Mouse (Mus musculus) lung, postnatal 0 days (tissue): Measurements from ENCODE around the gene Cbx8. TPM values are rescaled to one million over a fixed set of nuclear protein-coding genes. Genes with fewer than 3 reads are reported as not detected.
A peak's percentile ranks its signal among the peaks of the same experiment; 100 is the strongest.

Experiments used
- ATAC-seq: fragments of 200-750 bp; cut with Nextera tagmentation; 2 replicates; pipeline ENCODE4 v1.8.0; 2017; ENCODE audit warnings: moderate library complexity
- DNase-seq: peaks from one replicate; pipeline ENCODE4 v3.0.0-alpha.2; 2016; ENCODE audit warnings: low spot score
- H3K27ac ChIP-seq: fragments of 300-500 bp; sonication (generic); 2 replicates; pipeline ENCODE4 v1.5.1; 2014; ENCODE audit warnings: antibody characterized with exemption, mild to moderate bottlenecking, low read length, mixed read lengths
- H3K27me3 ChIP-seq: fragments of 300-500 bp; sonication (generic); replicated peaks from 2 replicates; pipeline ENCODE4 v1.6.1; 2014; ENCODE audit warnings: low read length, mixed read lengths; ENCODE audit not compliant: insufficient read depth
- H3K36me3 ChIP-seq: fragments of 300-500 bp; sonication (generic); 2 replicates; pipeline ENCODE4 v1.6.1; 2014; ENCODE audit warnings: low read length, mixed read lengths; ENCODE audit not compliant: insufficient read depth
- H3K4me1 ChIP-seq: fragments of 300-500 bp; sonication (generic); 2 replicates; pipeline ENCODE4 v1.6.1; 2014; ENCODE audit warnings: antibody characterized with exemption, low read depth, low read length, mixed read lengths; ENCODE audit not compliant: insufficient read depth
- H3K4me2 ChIP-seq: fragments of 300-500 bp; sonication (generic); replicated peaks from 2 replicates; pipeline ENCODE4 v1.6.1; 2014; ENCODE audit warnings: low read depth, mild to moderate bottlenecking, low read length, moderate library complexity, mixed read lengths
- H3K4me3 ChIP-seq: fragments of 300-500 bp; sonication (generic); 2 replicates; pipeline ENCODE4 v1.5.1; 2014; ENCODE audit warnings: low read depth, low read length
- H3K9ac ChIP-seq: fragments of 300-500 bp; sonication (generic); replicated peaks from 2 replicates; pipeline ENCODE4 v1.6.1; 2014; ENCODE audit warnings: low read depth, mild to moderate bottlenecking
- H3K9me3 ChIP-seq: fragments of 300-500 bp; sonication (generic); 2 replicates; pipeline ENCODE4 v1.6.1; 2016; ENCODE audit warnings: low read length, mixed read lengths
- CTCF ChIP-seq: IDR thresholded peaks from 2 replicates; pipeline ENCODE4 v1.5.1; 2016; ENCODE audit warnings: antibody characterized with exemption, mild to moderate bottlenecking
- EP300 ChIP-seq: IDR thresholded peaks from 2 replicates; pipeline ENCODE4 v1.6.1; 2016; ENCODE audit warnings: antibody characterized with exemption, mild to moderate bottlenecking, control low read depth
- WGBS: fragments of 180-500 bp; shearing (Covaris S2); extraction: QIAGEN DNeasy Blood & Tissue Kit; methylation state at CpG from one replicate; pipeline ENCODE4 v1.1.7; 2014; 5-methylcytosine and 5-hydroxymethylcytosine counted together
- polyA plus RNA-seq: library from polyadenylated mRNA; unstranded; fragments of >200 nt; fragmentation: Nextera tagmentation; extraction: Ambion mirVana; gene quantifications from 2 replicates; pipeline ENCODE4 v1.2.1, GENCODE M21; 2015

Gene Cbx8
- polyA plus RNA-seq, 1 experiment from 2014 or later, result 9.4 TPM

DNA sequence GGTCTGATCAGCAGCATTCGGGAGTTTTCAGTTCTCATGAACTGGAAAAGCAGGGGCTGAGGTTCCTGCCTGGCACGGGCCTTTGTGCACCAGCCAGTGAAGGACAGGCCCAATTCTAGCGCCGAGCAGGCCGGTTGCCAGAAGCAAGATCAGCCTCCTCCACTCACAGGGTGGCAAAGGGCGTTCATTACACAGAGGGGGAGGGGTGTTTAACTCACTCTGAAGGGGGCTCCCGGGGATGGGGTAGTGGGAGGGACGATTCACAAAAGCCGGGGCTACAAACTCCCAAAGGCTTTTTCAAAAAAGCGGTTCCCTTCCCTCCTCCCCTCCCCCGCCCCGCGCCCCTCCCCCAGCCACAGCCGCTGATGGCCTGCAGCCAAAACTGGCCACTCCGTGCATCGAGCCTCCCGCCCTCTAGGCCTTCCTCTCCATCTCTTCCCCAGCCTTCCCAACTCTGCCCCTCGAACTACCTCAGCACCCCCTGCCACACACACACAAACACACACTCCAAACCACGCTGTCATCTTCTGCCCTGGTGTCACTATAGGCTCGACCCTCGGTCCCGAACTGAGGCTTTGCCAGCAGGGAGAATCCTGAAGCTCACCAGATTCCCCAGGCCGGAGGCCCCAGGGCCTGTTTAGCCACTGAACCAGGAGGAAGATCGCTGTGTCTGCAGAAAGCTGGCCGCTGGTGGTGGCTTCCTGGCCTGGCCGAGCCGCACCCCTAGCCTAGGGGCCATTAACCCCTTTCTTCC, 38.1 kb upstream of the Cbx8 start:
- no peak overlapping the region for H3K9ac ChIP-seq

DNA sequence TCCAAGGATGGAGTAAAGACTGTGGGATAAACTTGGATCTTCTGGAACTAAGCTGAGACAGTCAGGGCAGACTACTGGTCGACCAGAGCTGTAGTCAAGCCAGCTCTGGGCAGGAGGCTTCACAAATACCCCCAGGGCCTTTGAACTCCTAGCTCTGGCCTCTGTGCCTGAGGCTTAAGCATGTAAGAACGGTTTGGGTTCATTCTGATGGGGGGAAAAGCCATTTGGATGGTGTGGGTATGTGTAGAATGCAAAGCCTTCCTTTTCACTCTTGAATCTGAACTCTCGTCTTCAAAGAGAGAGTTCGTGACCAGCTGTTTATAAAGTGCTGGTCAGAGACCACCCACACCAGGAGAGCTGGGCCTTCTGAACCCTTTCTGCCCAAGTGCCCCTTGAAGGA, 37.0 kb upstream of the Cbx8 start:
- no peak overlapping the region for H3K27ac ChIP-seq
- TF ChIP-seq CTCF (no peak), EP300 (no peak)

More for the DNA sequence above, 38.1 kb upstream of the Cbx8 start:
- DNase-seq (peak; percentile 53), ATAC-seq (peak; percentile 50)
- TF ChIP-seq CTCF (no peak), EP300 (no peak)
- H3K36me3 ChIP-seq, result peaks cover 13% of the 10 kb centered on the region; the same call in 1 of the 2 replicates
- H3K4me1 ChIP-seq, result peaks cover 35% of the 10 kb centered on the region
- H3K9me3 ChIP-seq, result no peaks in the 10 kb centered on the region
- H3K27ac ChIP-seq, result peak overlapping the region; percentile 51; the same call in 1 of the 2 replicates
- peak overlapping the region; percentile 33 for H3K4me2 ChIP-seq
- H3K4me3 ChIP-seq, result no peak overlapping the region
- WGBS, result 5% methylated on average over 22 of the region's 27 CpGs
- H3K27me3 ChIP-seq, result no peaks in the 10 kb centered on the region

DNA sequence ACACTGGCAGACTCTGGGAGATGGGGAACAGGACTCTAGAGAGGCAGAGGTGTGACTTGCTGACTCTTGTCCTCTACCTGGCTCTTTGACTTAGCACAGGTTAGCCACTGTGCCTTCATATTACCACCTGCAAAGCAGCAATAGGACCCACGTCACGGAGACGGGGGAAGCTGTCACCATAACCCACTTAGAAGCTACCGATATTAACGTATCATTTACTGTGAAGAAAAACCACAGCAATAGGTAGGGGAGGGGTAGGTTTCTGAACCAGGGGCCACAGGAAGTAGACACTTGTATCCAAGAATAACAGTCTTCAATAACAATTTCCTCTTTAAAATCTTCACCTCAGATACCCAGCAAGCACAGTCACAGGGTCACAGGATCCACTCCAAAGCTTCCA, 35.0 kb upstream of the Cbx8 start:
- DNase-seq (no peak), ATAC-seq (no peak)
- Histone ChIP-seq H3K4me3 (no peak overlapping the region), H3K27me3 (no peaks in the 10 kb centered on the region), H3K4me1 (peaks cover 22% of the 10 kb centered on the region), H3K9ac (no peak overlapping the region), H3K9me3 (no peaks in the 10 kb centered on the region), H3K27ac (no peak overlapping the region), H3K36me3 (peaks cover 4% of the 10 kb centered on the region; the same call in 1 of the 2 replicates), H3K4me2 (no peak overlapping the region)
- whole genome bisulfite sequencing, result 78% methylated on average over 5 of the region's 5 CpGs
- no peak for TF ChIP-seq CTCF
- TF ChIP-seq EP300, result no peak

More for the DNA sequence above, 37.0 kb upstream of the Cbx8 start:
- Histone ChIP-seq H3K4me3 (no peak overlapping the region), H3K9ac (peak overlapping the region; percentile 16; the same call in 1 of the 2 replicates), H3K9me3 (no peaks in the 10 kb centered on the region), H3K4me1 (peaks cover 25% of the 10 kb centered on the region), H3K36me3 (peaks cover 13% of the 10 kb centered on the region; the same call in 1 of the 2 replicates), H3K27me3 (no peaks in the 10 kb centered on the region), H3K4me2 (no peak overlapping the region)
- 75% methylated on average over 4 of the region's 4 CpGs for WGBS
- ATAC-seq (no peak), DNase-seq (no peak)

DNA sequence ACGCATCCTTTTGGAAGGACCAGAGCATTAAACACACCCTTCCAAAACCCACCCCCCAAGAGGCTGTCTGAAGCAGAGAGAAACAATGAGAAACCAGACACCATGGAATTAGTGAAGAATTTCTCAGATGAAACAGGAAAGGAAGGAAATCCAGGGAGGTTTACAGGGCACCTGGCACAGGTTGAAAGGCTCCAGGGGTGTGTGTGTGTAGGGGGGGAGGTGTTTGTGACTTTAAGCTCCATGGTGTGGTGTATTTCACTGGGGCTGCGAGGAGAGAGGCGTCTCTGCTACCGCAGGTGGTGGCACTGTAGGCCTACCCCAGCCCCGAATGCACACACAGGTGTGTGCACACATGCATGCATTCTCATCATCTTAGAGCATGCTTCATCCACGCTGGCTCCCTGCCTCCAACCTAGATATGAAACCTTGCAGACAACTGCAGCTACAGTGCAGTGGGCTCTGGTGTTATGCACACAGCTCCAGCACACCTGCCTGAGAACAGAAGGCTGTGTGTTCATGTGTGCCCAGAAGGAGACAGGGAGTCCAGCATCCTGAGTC, 33.2 kb upstream of the Cbx8 start:
- TF ChIP-seq CTCF, result no peak
- TF ChIP-seq EP300, result no peak
- ATAC-seq (no peak), DNase-seq (no peak)
- H3K4me2 ChIP-seq, result no peak overlapping the region
- H3K9ac ChIP-seq, result no peak overlapping the region
- H3K9me3 ChIP-seq, result no peaks in the 10 kb centered on the region
- peaks cover 14% of the 10 kb centered on the region for H3K4me1 ChIP-seq
- no peaks in the 10 kb centered on the region for H3K36me3 ChIP-seq
- H3K27me3 ChIP-seq, result no peaks in the 10 kb centered on the region
- H3K4me3 ChIP-seq, result no peak overlapping the region
- 67% methylated on average over 6 of the region's 6 CpGs for WGBS
- no peak overlapping the region for H3K27ac ChIP-seq

DNA sequence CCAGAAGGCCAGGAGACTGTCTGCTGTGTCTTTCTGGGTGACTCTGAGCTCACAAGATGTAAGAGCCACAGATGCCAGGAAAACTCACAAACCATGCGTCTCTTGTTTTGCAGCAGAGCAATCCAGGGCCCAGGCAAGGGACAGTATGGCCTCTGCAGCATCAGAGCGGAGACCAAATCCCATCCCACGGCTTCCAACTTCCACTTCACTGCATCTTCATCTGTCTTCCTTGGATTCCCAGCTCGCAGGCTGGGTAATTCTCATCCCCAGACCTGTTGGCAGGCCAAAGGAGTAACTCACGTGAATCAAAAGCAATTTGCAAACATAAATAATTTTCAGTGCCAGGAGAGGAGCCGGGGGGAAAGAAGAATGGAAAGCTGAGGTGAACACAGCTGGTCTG, 32.2 kb upstream of the Cbx8 start:
- no peak overlapping the region for H3K4me2 ChIP-seq
- DNase-seq (no peak), ATAC-seq (no peak)
- no peak overlapping the region for H3K4me3 ChIP-seq
- peaks cover 6% of the 10 kb centered on the region; the same call in 1 of the 2 replicates for H3K4me1 ChIP-seq
- H3K27me3 ChIP-seq, result no peaks in the 10 kb centered on the region
- 68% methylated on average over 6 of the region's 6 CpGs for WGBS
- no peak overlapping the region for H3K9ac ChIP-seq
- H3K27ac ChIP-seq, result no peak overlapping the region
- no peak for TF ChIP-seq EP300
- no peak for TF ChIP-seq CTCF
- no peaks in the 10 kb centered on the region for H3K36me3 ChIP-seq
- H3K9me3 ChIP-seq, result no peaks in the 10 kb centered on the region

DNA sequence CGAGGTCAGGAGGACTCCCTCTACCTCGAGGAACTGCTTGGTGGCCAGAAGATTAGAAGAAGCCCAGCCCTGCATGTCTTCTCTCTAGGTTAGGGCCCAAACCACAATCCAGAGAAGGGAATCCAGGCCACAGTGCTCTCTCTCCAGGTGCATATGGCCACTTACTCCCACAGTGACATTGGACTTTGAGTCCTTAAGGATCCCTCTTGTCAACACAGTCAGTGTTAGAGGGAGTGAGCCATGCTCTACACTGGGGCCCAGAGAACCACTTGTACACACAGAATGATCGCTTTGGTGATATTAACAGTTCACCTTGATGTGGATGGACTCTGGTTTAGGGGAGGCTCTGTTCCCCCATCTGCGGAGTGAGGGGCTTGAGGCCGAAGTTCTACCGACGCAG, 31.5 kb upstream of the Cbx8 start:
- Histone ChIP-seq H3K4me3 (no peak overlapping the region), H3K9ac (no peak overlapping the region), H3K9me3 (no peaks in the 10 kb centered on the region), H3K27ac (no peak overlapping the region), H3K4me1 (peaks cover 6% of the 10 kb centered on the region; the same call in 1 of the 2 replicates), H3K36me3 (no peaks in the 10 kb centered on the region), H3K4me2 (no peak overlapping the region), H3K27me3 (no peaks in the 10 kb centered on the region)
- DNase-seq (peak; percentile 47), ATAC-seq (no peak)
- TF ChIP-seq EP300 (no peak), CTCF (no peak)
- WGBS, result 66% methylated on average over 7 of the region's 7 CpGs
